Mouse (Mus musculus) midbrain, embryonic 13.5 days (tissue): Measurements from ENCODE around the gene Qrich2. TPM values are rescaled to one million over a fixed set of nuclear protein-coding genes. Genes with fewer than 3 reads are reported as not detected.

ENCODE experiments used
- ATAC-seq: fragments of 200-750 bp; cut with Nextera tagmentation; 2 replicates; pipeline ENCODE4 v1.8.0; 2017; ENCODE audit warnings: mild to moderate bottlenecking, moderate TSS enrichment, moderate library complexity
- H3K27ac ChIP-seq: fragments of 300-500 bp; sonication (generic); 2 replicates; pipeline ENCODE4 v1.5.1; 2015; ENCODE audit warnings: inconsistent platforms, mild to moderate bottlenecking, moderate library complexity
- H3K27me3 ChIP-seq: fragments of 300-500 bp; sonication (generic); 2 replicates; pipeline ENCODE4 v1.6.1; 2015; ENCODE audit warnings: mild to moderate bottlenecking, inconsistent platforms
- H3K36me3 ChIP-seq: fragments of 300-500 bp; sonication (generic); 2 replicates; pipeline ENCODE4 v1.6.1; 2015; ENCODE audit warnings: mild to moderate bottlenecking, inconsistent platforms
- H3K4me1 ChIP-seq: fragments of 300-500 bp; sonication (generic); replicated peaks from 2 replicates; pipeline ENCODE4 v1.6.1; 2015; ENCODE audit warnings: inconsistent platforms
- H3K4me2 ChIP-seq: fragments of 300-500 bp; sonication (generic); replicated peaks from 2 replicates; pipeline ENCODE4 v1.6.1; 2015; ENCODE audit warnings: moderate library complexity, mild to moderate bottlenecking, inconsistent platforms
- H3K4me3 ChIP-seq: fragments of 300-500 bp; sonication (generic); replicated peaks from 2 replicates; pipeline ENCODE4 v1.5.1; 2015; ENCODE audit warnings: mild to moderate bottlenecking, inconsistent platforms
- H3K9ac ChIP-seq: fragments of 300-500 bp; sonication (generic); replicated peaks from 2 replicates; pipeline ENCODE4 v1.6.1; 2015; ENCODE audit warnings: mild to moderate bottlenecking, inconsistent platforms
- H3K9me3 ChIP-seq: fragments of 300-500 bp; sonication (generic); 2 replicates; pipeline ENCODE4 v1.6.1; 2016; ENCODE audit warnings: mild to moderate bottlenecking, inconsistent platforms
- WGBS: fragments of 180-500 bp; shearing (Covaris S2); methylation state at CpG from one replicate; pipeline ENCODE4 v1.1.7; 2015; 5-methylcytosine and 5-hydroxymethylcytosine counted together
- polyA plus RNA-seq: library from polyadenylated mRNA; unstranded; fragments of >200 nt; fragmentation: Nextera tagmentation; extraction: Ambion mirVana; gene quantifications from 2 replicates; pipeline ENCODE4 v1.2.1, GENCODE M21; 2015

The Qrich2 gene
- polyA plus RNA-seq, 1 experiment from 2014 or later: not detected

DNA sequence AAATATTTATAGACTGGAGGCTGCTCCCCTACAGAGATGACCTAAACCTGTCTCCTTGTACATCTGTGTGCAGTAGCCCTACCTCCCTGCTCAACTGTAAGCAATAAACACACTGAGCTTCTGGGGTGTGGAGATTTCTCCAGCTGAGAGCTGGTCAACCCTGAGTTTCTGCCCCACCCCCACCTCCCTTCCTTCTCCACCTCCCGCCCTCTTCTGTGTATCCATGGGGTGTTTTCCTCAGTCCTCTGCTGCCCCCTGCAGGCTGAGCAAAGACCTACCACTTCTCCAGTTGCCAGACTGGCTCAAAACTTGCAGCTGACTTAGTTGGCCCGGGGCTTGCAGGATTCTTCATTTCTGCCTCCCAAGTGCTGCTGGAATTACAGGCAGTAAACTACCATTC is 2.2 kb downstream of the Qrich2 start:
- Histone ChIP-seq H3K9ac (no peak overlapping the region), H3K4me2 (no peak overlapping the region), H3K36me3 (no peaks in the 10 kb centered on the region), H3K9me3 (no peaks in the 10 kb centered on the region), H3K27me3 (no peaks in the 10 kb centered on the region), H3K4me1 (0 out of 2 replicates have a peak, but pooled peaks cover 3% of the 10 kb centered on the region), H3K4me3 (no peak overlapping the region), H3K27ac (no peak overlapping the region)
- 10% methylated on average over 2 of the region's 2 CpGs for WGBS
- ATAC-seq: peak; percentile 68; the same call in 1 of the 2 replicates

DNA sequence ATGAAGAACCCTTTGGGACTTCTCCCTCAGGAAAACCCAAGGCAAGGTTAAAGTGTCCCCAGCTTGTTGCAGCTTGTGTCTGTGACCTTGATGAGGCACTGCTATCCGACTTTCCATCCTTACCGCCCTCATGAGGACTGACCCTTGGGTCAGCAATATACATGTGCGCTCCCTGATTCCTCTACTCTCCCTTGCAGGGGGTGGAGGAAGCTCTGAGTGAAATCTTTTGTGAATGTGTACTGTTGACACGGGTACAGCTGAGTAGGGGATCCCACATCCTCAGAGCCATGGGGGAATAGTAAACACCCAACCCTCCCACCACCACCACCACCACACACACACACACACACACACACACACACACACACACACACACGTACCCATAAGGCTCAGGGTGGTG is 2.7 kb downstream of the Qrich2 start:
- H3K4me2 ChIP-seq: no peak overlapping the region
- H3K4me1 ChIP-seq: 0 out of 2 replicates have a peak, but pooled peaks cover 3% of the 10 kb centered on the region
- ATAC-seq: 0 out of 2 replicates have a peak, but pooled peaks have one; percentile 14
- H3K4me3 ChIP-seq: no peak overlapping the region
- WGBS: 65% methylated on average over 5 of the region's 5 CpGs
- 0 out of 2 replicates have a peak overlapping the region, but pooled peaks have one; percentile 36 for H3K9ac ChIP-seq
- no peak overlapping the region for H3K27ac ChIP-seq
- H3K36me3 ChIP-seq: no peaks in the 10 kb centered on the region
- H3K27me3 ChIP-seq: no peaks in the 10 kb centered on the region
- H3K9me3 ChIP-seq: no peaks in the 10 kb centered on the region

DNA sequence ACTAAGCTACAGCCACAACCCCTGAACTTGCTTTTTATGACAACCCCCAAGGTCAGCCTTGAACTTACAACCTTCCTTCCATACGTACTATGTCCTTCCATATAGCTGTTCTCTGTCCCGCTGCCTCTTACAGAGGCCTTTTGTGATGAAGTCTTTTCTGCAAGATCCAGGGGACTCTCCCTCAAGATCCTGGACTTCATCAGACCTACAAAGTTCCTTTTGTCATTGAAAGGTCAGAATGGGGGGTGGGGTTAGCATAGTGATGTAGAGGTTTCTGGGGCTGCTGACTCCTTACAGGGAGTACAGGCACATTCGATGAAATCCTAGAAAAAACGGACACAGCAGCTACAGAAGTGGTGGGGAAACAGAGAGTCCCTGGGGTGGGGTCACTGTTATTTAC is 6.3 kb downstream of the Qrich2 start:
- no peaks in the 10 kb centered on the region for H3K9me3 ChIP-seq
- no peak overlapping the region for H3K9ac ChIP-seq
- H3K27me3 ChIP-seq: no peaks in the 10 kb centered on the region
- H3K4me1 ChIP-seq: 0 out of 2 replicates have a peak, but pooled peaks cover 3% of the 10 kb centered on the region
- no peak overlapping the region for H3K27ac ChIP-seq
- no peak for ATAC-seq
- H3K36me3 ChIP-seq: no peaks in the 10 kb centered on the region
- no peak overlapping the region for H3K4me2 ChIP-seq
- WGBS: 51% methylated on average over 4 of the region's 4 CpGs
- no peak overlapping the region for H3K4me3 ChIP-seq

DNA sequence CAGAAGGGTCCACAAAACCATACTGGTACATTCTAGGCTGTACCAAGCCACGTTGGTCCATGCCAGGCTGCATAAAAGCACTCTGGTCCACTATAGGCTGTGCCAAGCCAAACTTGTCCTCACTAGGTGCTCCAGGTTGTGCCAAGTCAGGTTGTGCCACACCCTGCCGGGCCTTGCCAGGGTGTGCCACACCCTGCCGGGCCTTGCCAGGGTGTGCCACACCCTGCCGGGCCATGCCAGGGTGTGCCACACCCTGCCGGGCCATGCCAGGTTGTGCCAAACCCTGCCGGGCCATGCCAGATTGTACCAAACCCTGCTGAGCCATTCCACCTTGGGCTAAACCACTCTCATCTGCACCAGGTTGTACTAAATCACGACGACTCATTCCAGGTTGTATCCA is 9.8 kb downstream of the Qrich2 start:
- ATAC-seq: no peak
- Histone ChIP-seq H3K36me3 (no peaks in the 10 kb centered on the region), H3K4me2 (no peak overlapping the region), H3K9ac (no peak overlapping the region), H3K27me3 (no peaks in the 10 kb centered on the region), H3K4me3 (no peak overlapping the region), H3K27ac (no peak overlapping the region), H3K9me3 (no peaks in the 10 kb centered on the region), H3K4me1 (no peaks in the 10 kb centered on the region)
- 89% methylated on average over 8 of the region's 8 CpGs for WGBS

DNA sequence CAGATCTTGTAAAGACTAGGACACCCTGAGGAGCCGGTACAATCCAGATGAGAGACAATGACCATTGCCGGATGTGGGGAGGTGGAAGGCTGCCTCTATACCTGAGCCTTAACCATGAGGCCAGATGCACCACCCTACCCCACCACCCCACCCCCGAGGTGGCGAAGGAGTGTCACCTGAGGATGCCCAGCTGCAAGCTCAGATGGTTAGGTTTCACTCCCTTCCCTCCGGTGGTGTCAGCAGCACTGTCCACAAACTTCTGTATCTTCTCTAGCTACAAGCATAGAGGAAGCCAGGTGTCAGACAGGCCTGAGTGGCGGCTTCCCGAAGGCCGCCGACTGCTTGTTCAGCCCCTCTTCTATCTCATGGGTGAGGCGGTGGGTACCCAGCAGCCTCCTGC is 12.2 kb downstream of the Qrich2 start:
- no peaks in the 10 kb centered on the region for H3K9me3 ChIP-seq
- 95% methylated on average over 10 of the region's 10 CpGs for WGBS
- H3K27ac ChIP-seq: no peak overlapping the region
- no peaks in the 10 kb centered on the region for H3K4me1 ChIP-seq
- no peak overlapping the region for H3K9ac ChIP-seq
- H3K4me3 ChIP-seq: no peak overlapping the region
- ATAC-seq: no peak
- no peaks in the 10 kb centered on the region for H3K36me3 ChIP-seq
- no peak overlapping the region for H3K4me2 ChIP-seq
- H3K27me3 ChIP-seq: no peaks in the 10 kb centered on the region

DNA sequence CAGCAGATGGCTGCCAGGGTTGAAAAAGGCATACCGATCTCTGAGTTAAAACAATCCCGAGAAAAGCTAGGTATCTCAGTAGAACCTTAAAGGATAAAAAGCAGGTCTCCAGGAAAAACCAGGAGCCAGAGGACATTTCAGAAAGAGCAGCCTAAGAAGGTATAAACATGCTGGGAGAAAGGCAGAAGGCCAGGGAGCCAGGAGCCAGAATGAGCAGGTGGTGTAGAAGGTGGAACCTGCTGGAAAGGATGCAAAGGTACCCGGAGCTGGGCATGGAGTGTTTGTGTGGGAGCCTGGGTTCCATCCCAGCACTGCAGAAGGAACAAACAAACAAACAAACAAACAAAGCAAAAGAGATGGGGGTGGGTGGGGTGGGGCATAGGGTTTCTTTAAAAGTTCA is 16.7 kb downstream of the Qrich2 start:
- peaks cover 20% of the 10 kb centered on the region for H3K27me3 ChIP-seq
- H3K9me3 ChIP-seq: no peaks in the 10 kb centered on the region
- H3K36me3 ChIP-seq: no peaks in the 10 kb centered on the region
- H3K4me2 ChIP-seq: no peak overlapping the region
- H3K4me3 ChIP-seq: no peak overlapping the region
- no peak for ATAC-seq
- WGBS: 93% methylated on average over 3 of the region's 3 CpGs
- peaks cover 8% of the 10 kb centered on the region for H3K4me1 ChIP-seq
- H3K9ac ChIP-seq: no peak overlapping the region
- no peak overlapping the region for H3K27ac ChIP-seq

DNA sequence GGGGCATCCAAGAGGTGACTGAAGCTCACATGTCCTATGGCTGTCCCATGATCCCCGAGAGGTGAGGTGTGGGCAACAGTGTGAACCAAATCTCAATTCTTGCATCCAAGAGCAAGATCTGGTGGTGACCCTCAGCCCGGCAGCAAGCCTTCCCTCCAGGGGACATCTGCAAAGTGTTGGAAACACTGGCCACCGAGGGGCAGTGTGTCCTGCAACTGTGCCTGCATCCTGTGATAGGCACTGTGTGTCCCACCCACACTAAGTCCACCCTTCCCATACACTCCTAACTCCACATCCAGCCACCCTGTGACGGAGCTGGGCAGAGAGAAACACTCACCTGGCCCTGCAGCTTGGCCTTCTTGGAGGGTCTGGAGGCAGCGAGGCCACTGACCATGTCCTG is 18.2 kb downstream of the Qrich2 start:
- Histone ChIP-seq H3K4me2 (no peak overlapping the region), H3K27ac (no peak overlapping the region), H3K4me3 (no peak overlapping the region), H3K4me1 (peaks cover 15% of the 10 kb centered on the region), H3K27me3 (peaks cover 20% of the 10 kb centered on the region), H3K9ac (no peak overlapping the region), H3K9me3 (no peaks in the 10 kb centered on the region), H3K36me3 (no peaks in the 10 kb centered on the region)
- 75% methylated on average over 5 of the region's 5 CpGs for WGBS
- ATAC-seq: no peak

DNA sequence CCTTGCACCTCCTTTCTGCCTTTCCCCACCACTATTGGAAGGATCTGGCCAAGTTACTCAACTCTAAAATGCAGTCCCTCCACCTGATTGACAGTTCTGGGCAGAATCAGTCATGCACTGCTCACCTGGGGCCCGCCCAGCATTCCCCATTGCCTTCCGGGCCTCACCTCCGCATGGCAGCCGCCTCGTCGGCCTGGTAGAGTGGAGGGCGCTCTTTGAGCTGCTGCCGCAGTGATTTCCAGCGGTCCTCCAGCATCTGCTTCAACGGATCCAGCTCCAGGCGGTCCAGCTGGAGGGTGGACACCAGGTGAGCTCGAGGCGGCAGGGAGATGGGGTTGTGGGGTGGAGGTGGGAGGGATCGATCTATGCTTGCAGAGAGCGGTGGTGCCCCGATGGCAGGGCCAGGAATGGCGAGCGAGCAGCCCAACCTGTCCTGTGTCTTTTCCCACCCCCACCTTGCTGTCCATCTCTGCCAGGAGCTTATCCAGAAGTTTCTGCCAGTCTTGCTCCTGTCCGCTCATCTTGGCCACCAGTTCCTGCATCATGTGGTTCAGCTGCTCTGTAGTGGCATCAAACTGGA is 19.6 kb downstream of the Qrich2 start:
- Histone ChIP-seq H3K27ac (no peak overlapping the region), H3K36me3 (no peaks in the 10 kb centered on the region), H3K4me3 (no peak overlapping the region), H3K4me2 (no peak overlapping the region), H3K9ac (peak overlapping the region; percentile 45; the same call in 1 of the 2 replicates), H3K9me3 (no peaks in the 10 kb centered on the region), H3K27me3 (peaks cover 20% of the 10 kb centered on the region), H3K4me1 (peaks cover 19% of the 10 kb centered on the region)
- WGBS: 18% methylated on average over 18 of the region's 19 CpGs
- ATAC-seq: peak; percentile 43

DNA sequence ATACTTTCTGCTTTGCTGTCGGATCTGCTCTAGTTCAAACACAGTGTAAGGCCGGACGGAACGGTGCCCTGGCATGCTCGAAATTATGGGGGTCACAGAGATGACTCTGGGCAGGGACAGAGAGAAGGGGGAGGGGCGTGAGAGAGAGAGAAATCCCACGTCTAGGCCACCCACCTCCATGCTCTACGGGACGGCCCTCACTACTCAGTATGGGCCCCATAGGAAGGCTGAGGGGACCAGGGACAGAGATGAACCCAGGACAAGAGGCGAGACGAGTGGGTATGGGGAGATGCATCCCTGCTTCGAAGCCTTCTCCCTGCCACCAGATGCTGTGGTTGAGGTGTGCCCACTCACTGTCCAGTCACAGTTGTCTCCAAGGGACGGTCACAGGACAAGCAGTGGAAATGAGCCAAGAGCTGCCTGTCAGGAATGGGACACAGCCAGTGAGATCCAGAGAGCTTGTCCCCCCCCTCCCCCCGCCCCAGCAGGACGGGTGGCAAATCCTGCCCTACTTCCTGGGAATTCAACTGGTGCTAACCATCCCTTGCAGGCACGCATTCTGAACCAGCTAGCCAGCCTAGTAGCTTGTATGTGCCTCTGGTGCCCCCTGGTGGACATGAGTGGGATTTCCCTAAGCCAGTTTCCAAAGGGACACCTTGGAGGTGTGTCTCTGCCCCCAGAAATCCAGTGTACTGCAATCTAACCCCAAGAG is 20.3 kb downstream of the Qrich2 start:
- Histone ChIP-seq H3K27ac (no peak overlapping the region), H3K27me3 (peaks cover 20% of the 10 kb centered on the region), H3K4me1 (peaks cover 19% of the 10 kb centered on the region), H3K4me2 (no peak overlapping the region), H3K9ac (peak overlapping the region; percentile 45; the same call in 1 of the 2 replicates), H3K4me3 (no peak overlapping the region), H3K36me3 (no peaks in the 10 kb centered on the region), H3K9me3 (no peaks in the 10 kb centered on the region)
- WGBS: 37% methylated on average over 16 of the region's 16 CpGs
- ATAC-seq: peak; percentile 63

DNA sequence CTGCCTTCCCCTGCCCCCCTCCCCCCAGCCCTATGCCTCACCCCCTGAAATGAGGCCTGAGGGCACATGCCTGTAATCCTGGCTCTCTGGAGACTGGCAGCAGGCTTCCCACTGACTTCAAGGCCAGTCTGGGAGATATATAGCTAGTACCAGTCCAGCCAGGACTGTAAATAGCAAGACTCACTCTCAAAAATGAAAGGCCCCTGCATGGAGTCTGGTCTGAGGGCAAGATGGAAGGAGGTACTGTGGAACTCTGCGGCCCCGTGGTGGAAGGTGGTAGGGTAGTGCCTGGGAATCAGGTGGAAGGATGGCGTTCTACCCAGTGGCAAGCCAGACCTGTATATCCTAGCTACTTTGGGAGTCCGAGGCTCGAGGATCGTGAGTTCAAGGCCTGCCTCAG is 22.1 kb downstream of the Qrich2 start:
- Histone ChIP-seq H3K27ac (0 out of 2 replicates have a peak overlapping the region, but pooled peaks have one; percentile 19), H3K27me3 (peaks cover 20% of the 10 kb centered on the region), H3K9ac (no peak overlapping the region), H3K4me1 (peaks cover 22% of the 10 kb centered on the region), H3K36me3 (peaks cover 9% of the 10 kb centered on the region), H3K9me3 (no peaks in the 10 kb centered on the region), H3K4me3 (no peak overlapping the region), H3K4me2 (no peak overlapping the region)
- ATAC-seq: no peak
- 90% methylated on average over 6 of the region's 6 CpGs for WGBS

DNA sequence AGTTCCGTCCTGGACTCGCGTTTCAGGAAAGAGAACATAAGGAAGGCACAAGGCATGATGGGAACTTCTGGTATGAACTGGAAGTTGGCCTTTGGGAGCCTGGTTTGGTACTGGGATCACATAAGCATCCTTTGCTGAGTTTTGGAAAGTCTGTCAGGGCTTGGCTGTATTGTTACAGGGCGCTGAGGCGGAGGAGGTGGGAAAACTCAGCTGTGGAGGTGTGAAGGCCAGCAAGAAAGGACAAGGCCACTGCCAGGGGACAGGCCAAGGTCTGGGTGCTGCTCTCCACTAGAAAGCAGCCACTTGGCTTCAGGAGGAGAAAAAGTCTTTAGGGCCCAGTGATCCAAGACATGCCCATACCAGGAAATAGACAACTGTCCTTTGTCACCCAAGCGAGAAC is 22.7 kb downstream of the Qrich2 start:
- no peak overlapping the region for H3K9ac ChIP-seq
- no peak for ATAC-seq
- no peak overlapping the region for H3K4me3 ChIP-seq
- peaks cover 11% of the 10 kb centered on the region for H3K36me3 ChIP-seq
- H3K9me3 ChIP-seq: no peaks in the 10 kb centered on the region
- H3K27me3 ChIP-seq: peaks cover 19% of the 10 kb centered on the region
- peaks cover 22% of the 10 kb centered on the region for H3K4me1 ChIP-seq
- H3K27ac ChIP-seq: 0 out of 2 replicates have a peak overlapping the region, but pooled peaks have one; percentile 19
- H3K4me2 ChIP-seq: no peak overlapping the region
- 91% methylated on average over 6 of the region's 6 CpGs for WGBS

DNA sequence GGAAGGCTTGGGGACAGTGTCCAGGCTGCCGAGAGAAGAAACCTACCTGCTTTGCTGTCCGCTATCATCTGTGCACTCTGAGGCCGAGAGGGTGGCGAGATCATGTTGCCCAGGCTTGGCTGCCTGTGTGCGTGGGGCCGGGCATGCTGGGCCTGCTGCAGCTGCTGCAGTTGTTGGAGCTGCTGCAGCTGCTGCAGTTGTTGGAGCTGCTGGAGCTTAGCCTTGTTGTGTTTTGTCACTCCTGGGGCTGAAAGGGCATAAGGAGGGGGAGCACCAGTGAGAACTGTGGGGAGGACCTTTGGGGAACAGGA is 23.2 kb downstream of the Qrich2 start:
- Histone ChIP-seq H3K4me2 (no peak overlapping the region), H3K4me3 (no peak overlapping the region), H3K9ac (no peak overlapping the region), H3K27ac (no peak overlapping the region), H3K27me3 (peaks cover 16% of the 10 kb centered on the region), H3K36me3 (peaks cover 11% of the 10 kb centered on the region), H3K9me3 (no peaks in the 10 kb centered on the region), H3K4me1 (peaks cover 22% of the 10 kb centered on the region)
- 77% methylated on average over 6 of the region's 6 CpGs for WGBS
- ATAC-seq: no peak
